Mouse (Mus musculus) embryonic fibroblast, embryonic 13.5 days (primary cell): ENCODE measurements around the gene Ppp1r36.
"Not testable (repeated sequence)": the region's sequence is repeated elsewhere in the genome, so short reads cannot be mapped to it uniquely, and the experiment has no call there.

Source experiments
- CTCF ChIP-seq: IDR thresholded peaks from 2 replicates; pipeline ENCODE4 v1.5.1; 2011; ENCODE audit warnings: mild to moderate bottlenecking, control low read depth, low read length, moderate library complexity, borderline replicate concordance; ENCODE audit not compliant: insufficient read depth
- POLR2A ChIP-seq: IDR thresholded peaks from 2 replicates; pipeline ENCODE4 v1.6.1; 2011; ENCODE audit warnings: low read depth, mild to moderate bottlenecking, control low read depth, low read length, moderate library complexity

DNA sequence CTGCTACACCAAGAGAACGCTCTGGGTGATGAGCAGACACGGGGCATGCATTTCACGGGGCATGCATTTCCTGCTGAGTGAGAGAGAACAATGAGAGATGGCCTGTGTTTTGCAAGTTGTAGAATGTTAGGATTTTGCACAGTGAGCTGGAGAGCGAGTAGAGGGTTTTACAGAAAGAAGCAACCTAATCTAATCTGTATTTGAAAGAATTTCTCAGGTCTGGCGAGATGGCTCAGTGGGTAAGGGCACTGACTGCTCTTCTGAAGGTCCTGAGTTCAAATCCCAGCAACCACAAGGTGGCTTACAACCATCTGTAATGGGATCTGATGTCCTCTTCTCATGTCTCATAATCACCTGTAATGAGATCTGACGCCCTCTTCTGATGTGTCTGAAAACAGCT, 26.1 kb downstream of the Ppp1r36 start:
- TF ChIP-seq POLR2A, CTCF: not testable (repeated sequence)
